Mouse (Mus musculus): ENCODE results near the gene Zfp94.
A peak's percentile ranks its signal among the peaks of the same experiment; 100 is the strongest.

Gene Zfp94

DNA sequence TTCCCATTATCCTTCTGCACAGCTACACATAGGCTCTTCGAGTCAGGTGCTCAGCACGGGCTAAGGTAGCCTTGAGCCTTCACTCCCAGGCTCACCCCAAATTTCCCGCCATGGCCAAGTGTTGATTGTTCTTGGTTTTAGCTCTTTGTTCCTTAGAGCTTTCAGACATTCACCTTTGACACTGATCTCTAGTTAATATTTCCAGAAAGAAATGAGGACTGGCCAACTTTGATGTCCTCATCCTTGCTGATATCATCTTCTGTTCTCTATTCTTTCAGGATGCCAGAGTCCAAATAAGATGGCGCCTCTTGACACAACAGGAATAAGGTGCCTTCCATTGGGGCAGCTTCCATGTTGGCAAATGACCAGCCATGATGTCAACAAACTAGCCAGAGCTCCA, 42.0 kb downstream of the Zfp94 start:
- DNase-seq (ENCODE audit: low spot score in 2 of 2) = no peak

GRCm38 (mm10) chr7:24271191-24271590, 45.3 kb downstream of the Zfp94 start:
- DNase-seq (ENCODE audit: low spot score in 2 of 2) = no peak

DNA sequence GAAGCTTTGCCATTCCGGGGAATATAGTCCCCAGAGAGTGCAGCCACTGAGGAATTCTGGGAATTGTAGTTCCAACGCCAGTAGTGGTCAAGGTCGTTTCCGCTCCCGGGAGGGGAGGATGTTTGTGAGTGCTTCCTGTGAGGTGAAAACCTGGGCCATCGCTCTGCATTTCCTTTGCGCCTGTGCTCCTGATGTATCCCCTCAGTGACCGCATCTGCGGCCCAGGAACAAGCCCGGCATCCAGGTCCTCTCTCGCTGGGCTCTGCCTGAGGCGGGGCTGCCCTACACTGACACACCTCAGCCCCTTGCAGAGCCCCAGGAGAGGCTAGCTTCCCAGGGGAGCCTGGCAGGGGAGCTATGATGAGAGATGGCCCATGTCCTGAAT, 46.2 kb downstream of the Zfp94 start, which contains the start of gene Zfp93:
Zfp93 (plus strand) TSS at position 133 of the 385 bp plus-strand sequence.
- DNase-seq (ENCODE audit: low spot score in 2 of 2) = peak; percentile 57 to 73

GRCm38 (mm10) chr7:24269667-24270287, 46.7 kb downstream of the Zfp94 start:
- no peak for DNase-seq (ENCODE audit: low spot score in 2 of 2)

DNA sequence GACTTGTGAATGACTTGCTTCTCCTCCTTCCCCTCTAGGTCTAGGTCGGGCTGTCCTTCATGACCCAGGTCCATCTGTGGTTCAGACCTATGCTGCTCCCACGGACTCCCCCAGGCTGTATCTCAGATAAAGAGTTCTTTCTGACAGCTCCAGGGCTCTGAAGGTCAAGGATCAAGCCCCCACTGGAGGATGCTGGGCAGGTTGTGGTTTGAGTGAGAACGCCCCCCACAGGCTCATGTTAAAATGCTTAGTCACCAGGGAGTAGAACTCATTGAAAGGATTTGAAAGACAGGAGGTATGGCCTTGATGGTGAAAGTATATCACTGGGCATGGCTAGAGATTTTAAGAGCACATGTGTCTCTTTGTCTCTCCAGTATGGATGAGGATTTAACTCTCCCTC, 47.2 kb downstream of the Zfp94 start:
- DNase-seq (ENCODE audit: low spot score in 2 of 2) = no peak

DNA sequence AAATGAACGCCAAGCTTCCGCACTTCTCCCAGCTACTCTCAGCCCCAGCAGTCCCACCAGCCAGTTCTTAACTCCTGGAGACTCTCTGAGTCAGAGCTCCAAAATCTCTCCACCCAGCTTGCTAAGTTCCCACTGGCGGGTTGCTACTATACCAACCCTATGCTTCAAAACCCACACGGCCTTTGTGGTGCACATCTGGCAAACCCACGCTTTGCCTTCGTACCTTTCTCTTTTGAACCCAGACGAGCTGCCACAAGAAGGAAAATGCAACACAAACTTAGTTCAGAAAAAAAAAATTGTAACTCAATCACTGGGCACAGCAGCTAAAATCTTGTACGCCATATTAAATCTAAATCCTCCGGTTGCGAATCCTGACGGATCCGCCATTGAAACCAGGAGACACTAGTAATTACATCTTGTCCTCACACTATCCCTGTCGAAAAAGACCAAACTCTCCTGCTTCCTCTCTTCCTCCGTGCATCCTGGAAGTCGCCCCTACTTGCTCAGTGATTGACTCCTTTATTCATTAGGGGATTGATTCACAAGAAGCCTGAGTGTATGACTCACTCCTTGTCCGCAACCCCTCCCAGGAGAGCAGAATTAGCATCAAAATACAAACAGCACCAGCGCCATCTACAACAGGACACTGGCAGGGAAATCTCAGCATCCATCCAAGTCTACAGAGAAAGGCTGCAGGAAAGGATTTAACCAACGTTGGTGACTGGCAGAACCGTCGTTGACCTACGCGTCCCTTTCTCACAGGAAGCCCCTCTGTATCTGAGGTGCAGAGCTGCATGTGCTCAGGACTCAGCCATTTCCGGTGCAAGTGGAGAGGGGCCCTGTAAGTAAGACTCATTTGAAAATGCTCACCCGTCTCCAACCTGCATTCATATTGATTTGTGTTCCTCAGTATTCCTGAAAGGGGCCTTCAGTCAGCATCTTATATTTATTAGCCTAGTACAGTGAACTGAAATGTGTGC, 48.0 kb downstream of the Zfp94 start:
- no peak for DNase-seq (ENCODE audit: low spot score in 2 of 2)

DNA sequence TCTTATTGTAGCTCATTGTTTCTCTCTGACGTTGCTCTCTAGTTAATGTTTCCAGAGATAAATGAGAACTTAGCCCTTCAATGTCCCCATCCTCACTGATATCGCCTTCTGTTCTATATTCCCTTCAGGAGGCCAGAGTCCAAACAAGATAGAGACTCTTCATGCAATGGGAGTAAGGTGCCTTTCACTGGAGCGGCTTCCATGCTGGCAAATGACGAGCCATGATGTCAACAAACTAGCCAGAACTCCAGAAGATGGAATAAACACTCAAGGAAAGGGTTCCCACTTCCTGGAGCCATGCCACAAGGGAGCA, 56.5 kb downstream of the Zfp94 start:
- no peak for DNase-seq (ENCODE audit: low spot score in 2 of 2)

DNA sequence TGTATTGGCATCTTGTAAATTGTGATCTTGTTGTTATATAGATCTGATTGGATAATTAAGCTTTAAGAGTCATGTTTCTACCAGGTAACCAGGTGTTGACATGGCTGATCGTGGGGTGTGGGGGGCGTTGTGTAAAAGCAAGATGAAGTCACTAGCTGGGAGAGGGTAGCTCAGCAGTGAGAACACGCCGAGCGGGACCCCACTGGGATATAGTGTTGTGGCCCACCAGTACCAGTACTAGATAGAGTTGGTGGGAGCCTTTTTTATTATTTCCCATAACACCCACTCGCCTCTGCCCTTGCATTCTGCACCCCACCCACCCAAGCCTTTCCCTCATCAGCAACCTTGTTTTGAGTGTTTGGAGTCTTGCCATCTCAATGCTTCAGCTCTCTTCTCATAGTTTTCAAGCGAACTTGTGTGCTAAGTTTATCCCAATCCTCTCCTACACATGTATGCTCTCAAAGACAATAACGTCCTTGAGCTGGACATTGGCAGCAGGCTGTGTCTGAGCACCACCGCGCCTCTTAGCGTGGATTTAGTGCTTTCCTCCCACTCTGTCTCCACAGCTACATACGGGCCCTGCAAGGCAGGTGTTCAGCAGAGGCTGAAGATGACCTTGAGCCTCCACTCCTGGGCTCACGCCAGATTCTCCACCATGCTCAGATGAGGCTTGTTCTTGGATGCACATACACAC, 57.0 kb downstream of the Zfp94 start:
- DNase-seq (ENCODE audit: low spot score in 2 of 2) = no peak

GRCm38 (mm10) chr7:24254633-24255474, 61.6 kb downstream of the Zfp94 start, which contains the start of gene Zfp108:
Gene Zfp108 (plus strand): TSS chr7:24254794.
- peak; percentile 66 to 77 for DNase-seq (ENCODE audit: low spot score in 2 of 2)

- DNase-seq (ENCODE audit: low spot score in 2 of 2) = no peak
These were observed 62.5 kb downstream of the Zfp94 start for GRCm38 (mm10) chr7:24253779-24254615.
